Mouse (Mus musculus): Measurements from ENCODE around the gene Plekhg3. TPM values are rescaled to one million over a fixed set of nuclear protein-coding genes. Genes with fewer than 3 reads are reported as not detected.

Plekhg3 gene
- polyA plus RNA-seq, 1 experiment = 11.2 TPM

- H3K4me3 ChIP-seq = no peak overlapping the region
- no peak overlapping the region for H3K4me2 ChIP-seq (ENCODE audit: low read depth)
- no peaks in the 10 kb centered on the region for H3K27me3 ChIP-seq (ENCODE audit: control insufficient read depth, insufficient read depth, insufficient read length)
- no peak overlapping the region for H3ac ChIP-seq (ENCODE audit: control insufficient read depth, insufficient read length)
- no peaks in the 10 kb centered on the region for H3K36me3 ChIP-seq (ENCODE audit: control insufficient read depth, insufficient read depth)
- peaks cover 81% of the 10 kb centered on the region for H3K79me2 ChIP-seq (ENCODE audit: control insufficient read depth, insufficient read depth)
- TF ChIP-seq E2F4 (IDR thresholded peaks at IDR 0.05; ENCODE audit: insufficient read depth) = no peak
- TF ChIP-seq TCF12 (IDR thresholded peaks at IDR 0.05; ENCODE audit: insufficient read depth, poor library complexity, severe bottlenecking) = no peak
- TF ChIP-seq SRF (IDR thresholded peaks at IDR 0.05; ENCODE audit: control insufficient read depth, insufficient read length, low read depth) = no peak
- TF ChIP-seq REST (IDR thresholded peaks at IDR 0.05; ENCODE audit: insufficient read depth, insufficient read length) = no peak
- no peak for TF ChIP-seq CEBPB (IDR thresholded peaks at IDR 0.05; ENCODE audit: insufficient read depth, poor library complexity, severe bottlenecking)
- no peak for TF ChIP-seq MYOG (IDR thresholded peaks at IDR 0.05; ENCODE audit: control insufficient read depth in 1 of 3, insufficient read depth in 1 of 3, insufficient read length in 2 of 3, low read depth in 2 of 3)
- TF ChIP-seq POLR2A (IDR thresholded peaks at IDR 0.05; ENCODE audit: insufficient read length, low read depth) = no peak
- TF ChIP-seq TCF3 (IDR thresholded peaks at IDR 0.05; ENCODE audit: insufficient read length, low read depth) = no peak
- TF ChIP-seq USF1 (IDR thresholded peaks at IDR 0.05; ENCODE audit: low read depth) = no peak
- TF ChIP-seq POLR2AphosphoS2 (IDR thresholded peaks at IDR 0.05; ENCODE audit: insufficient read length, low read depth) = no peak
- TF ChIP-seq MAX (IDR thresholded peaks at IDR 0.05; ENCODE audit: low read depth) = no peak
- TF ChIP-seq MYOD1 (IDR thresholded peaks at IDR 0.05; ENCODE audit: control insufficient read depth in 1 of 3, insufficient read length in 2 of 3, low read depth in 2 of 3) = no peak
Measured at GRCm38 (mm10) chr12:76545786-76546370, 15.2 kb downstream of the Plekhg3 start.

GRCm38 (mm10) chr12:76546383-76547276, 15.9 kb downstream of the Plekhg3 start:
- TF ChIP-seq TCF3 (IDR thresholded peaks at IDR 0.05; ENCODE audit: insufficient read length, low read depth) = no peak
- no peak for TF ChIP-seq POLR2AphosphoS2 (IDR thresholded peaks at IDR 0.05; ENCODE audit: insufficient read length, low read depth)
- no peak for TF ChIP-seq MYOD1 (IDR thresholded peaks at IDR 0.05; ENCODE audit: control insufficient read depth in 1 of 3, insufficient read length in 2 of 3, low read depth in 2 of 3)
- no peak for TF ChIP-seq POLR2A (IDR thresholded peaks at IDR 0.05; ENCODE audit: insufficient read length, low read depth)
- TF ChIP-seq USF1 (IDR thresholded peaks at IDR 0.05; ENCODE audit: low read depth) = no peak
- no peak for TF ChIP-seq REST (IDR thresholded peaks at IDR 0.05; ENCODE audit: insufficient read depth, insufficient read length)
- no peak for TF ChIP-seq SRF (IDR thresholded peaks at IDR 0.05; ENCODE audit: control insufficient read depth, insufficient read length, low read depth)
- no peak for TF ChIP-seq MAX (IDR thresholded peaks at IDR 0.05; ENCODE audit: low read depth)
- TF ChIP-seq E2F4 (IDR thresholded peaks at IDR 0.05; ENCODE audit: insufficient read depth) = no peak
- TF ChIP-seq CEBPB (IDR thresholded peaks at IDR 0.05; ENCODE audit: insufficient read depth, poor library complexity, severe bottlenecking) = no peak
- H3K79me2 ChIP-seq (ENCODE audit: control insufficient read depth, insufficient read depth) = peaks cover 80% of the 10 kb centered on the region

GRCm38 (mm10) chr12:76547409-76548081, 16.9 kb downstream of the Plekhg3 start:
- H3ac ChIP-seq (ENCODE audit: control insufficient read depth, insufficient read length) = no peak overlapping the region
- no peak overlapping the region for H3K4me2 ChIP-seq (ENCODE audit: low read depth)
- no peak overlapping the region for H3K4me3 ChIP-seq
- no peaks in the 10 kb centered on the region for H3K27me3 ChIP-seq (ENCODE audit: control insufficient read depth, insufficient read depth, insufficient read length)
- H3K79me2 ChIP-seq (ENCODE audit: control insufficient read depth, insufficient read depth) = peaks cover 70% of the 10 kb centered on the region
- TF ChIP-seq POLR2A (IDR thresholded peaks at IDR 0.05; ENCODE audit: insufficient read length, low read depth) = no peak
- H3K36me3 ChIP-seq (ENCODE audit: control insufficient read depth, insufficient read depth) = no peaks in the 10 kb centered on the region

More at GRCm38 (mm10) chr12:76546383-76547276, 15.9 kb downstream of the Plekhg3 start:
- Histone ChIP-seq H3K4me3 (no peak overlapping the region), H3K27me3 (ENCODE audit: control insufficient read depth, insufficient read depth, insufficient read length) (no peaks in the 10 kb centered on the region), H3K36me3 (ENCODE audit: control insufficient read depth, insufficient read depth) (no peaks in the 10 kb centered on the region), H3K4me2 (ENCODE audit: low read depth) (no peak overlapping the region), H3ac (ENCODE audit: control insufficient read depth, insufficient read length) (no peak overlapping the region)

GRCm38 (mm10) chr12:76548082-76548423, 17.4 kb downstream of the Plekhg3 start:
- Histone ChIP-seq H3K79me2 (ENCODE audit: control insufficient read depth, insufficient read depth) (peaks cover 72% of the 10 kb centered on the region), H3K4me2 (ENCODE audit: low read depth) (no peak overlapping the region), H3K27me3 (ENCODE audit: control insufficient read depth, insufficient read depth, insufficient read length) (no peaks in the 10 kb centered on the region), H3K36me3 (ENCODE audit: control insufficient read depth, insufficient read depth) (no peaks in the 10 kb centered on the region), H3ac (ENCODE audit: control insufficient read depth, insufficient read length) (no peak overlapping the region), H3K4me3 (no peak overlapping the region)
- TF ChIP-seq MAX (IDR thresholded peaks at IDR 0.05; ENCODE audit: low read depth) = no peak
- TF ChIP-seq REST (IDR thresholded peaks at IDR 0.05; ENCODE audit: insufficient read depth, insufficient read length) = no peak
- no peak for TF ChIP-seq CEBPB (IDR thresholded peaks at IDR 0.05; ENCODE audit: insufficient read depth, poor library complexity, severe bottlenecking)
- TF ChIP-seq TCF12 (IDR thresholded peaks at IDR 0.05; ENCODE audit: insufficient read depth, poor library complexity, severe bottlenecking) = no peak
- no peak for TF ChIP-seq USF1 (IDR thresholded peaks at IDR 0.05; ENCODE audit: low read depth)
- no peak for TF ChIP-seq TCF3 (IDR thresholded peaks at IDR 0.05; ENCODE audit: insufficient read length, low read depth)
- TF ChIP-seq SRF (IDR thresholded peaks at IDR 0.05; ENCODE audit: control insufficient read depth, insufficient read length, low read depth) = no peak
